Mouse (Mus musculus) cerebellum, adult 11 months (tissue): ENCODE data around the gene Mtf1.

Experiments
- DNase-seq: peaks from one replicate; pipeline ENCODE4 v3.0.0; 2022

Mtf1 gene

GRCm38 (mm10) chr4:124856294-124856693, 54.4 kb downstream of the Mtf1 start:
- no peak for DNase-seq

- no peak for DNase-seq
Observed at GRCm38 (mm10) chr4:124858370-124858769, 56.5 kb downstream of the Mtf1 start.

DNA sequence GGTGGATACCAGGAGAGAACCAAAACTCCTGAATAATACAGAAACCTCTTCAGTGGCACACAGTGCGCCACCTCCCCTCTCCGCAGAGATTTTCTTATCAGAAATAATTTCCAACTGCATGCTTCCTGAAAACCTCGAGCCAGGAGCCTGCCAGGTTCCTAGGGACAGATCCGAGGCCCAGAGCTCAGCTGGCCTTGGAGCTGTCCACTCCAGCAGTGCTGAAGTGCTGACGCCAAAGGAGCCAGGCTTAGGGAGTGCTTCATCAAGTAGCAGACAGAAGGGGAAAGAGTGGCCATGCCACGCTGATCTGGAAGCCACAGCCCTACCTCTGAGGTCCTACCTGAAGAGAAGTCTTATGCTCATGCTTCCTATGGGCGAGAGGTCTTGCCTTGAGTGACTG, 58.5 kb downstream of the Mtf1 start:
- DNase-seq, result no peak

DNA sequence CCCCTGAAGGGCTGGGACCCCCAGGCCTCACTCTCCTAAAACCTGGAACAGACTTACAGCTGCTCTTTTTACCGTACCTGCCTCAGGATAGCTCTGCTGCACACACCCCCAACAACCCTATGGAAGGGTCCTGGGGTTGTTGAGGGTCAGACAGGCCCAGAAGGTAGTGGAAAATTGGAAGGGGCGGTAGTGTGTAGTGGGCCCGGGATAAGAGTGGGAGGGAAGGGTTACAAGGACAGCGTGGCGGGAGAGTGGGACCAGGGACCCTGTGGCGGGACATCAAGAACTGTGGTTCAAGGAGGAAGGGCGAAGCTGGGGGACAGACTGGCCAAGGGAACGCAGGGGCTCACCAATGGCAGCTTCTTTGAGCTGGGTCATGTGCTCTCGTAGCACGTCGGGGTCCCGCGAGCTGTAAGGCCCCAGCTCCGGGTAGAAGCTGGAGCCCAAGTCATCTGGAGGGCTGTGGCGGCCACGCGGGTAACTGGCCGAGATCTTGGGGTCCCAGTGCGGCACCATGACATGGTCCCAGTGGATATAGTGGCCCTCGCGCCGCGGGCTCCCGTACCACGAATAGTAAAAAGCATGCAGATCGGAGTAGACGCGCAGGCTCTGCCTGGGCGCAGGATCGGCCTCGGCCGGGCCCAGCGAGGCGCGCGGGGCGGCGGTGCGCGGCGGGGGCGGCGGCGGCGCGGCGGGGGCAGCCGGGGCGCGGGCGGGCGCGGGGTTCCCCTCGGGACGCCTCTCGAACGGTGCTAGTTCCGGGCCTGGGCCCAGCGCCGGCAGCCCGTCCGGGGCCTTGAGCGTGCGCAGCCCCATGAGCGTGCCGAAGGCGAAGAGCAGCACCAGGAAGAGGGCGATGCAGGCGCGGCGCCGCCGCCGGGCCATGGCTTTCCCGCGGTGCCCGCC, 59.6 kb downstream of the Mtf1 start, which contains the start of gene Maneal:
Gene Maneal, minus strand, starts transcription at position 889 of the 906 bp plus-strand sequence.
- no peak for DNase-seq

DNA sequence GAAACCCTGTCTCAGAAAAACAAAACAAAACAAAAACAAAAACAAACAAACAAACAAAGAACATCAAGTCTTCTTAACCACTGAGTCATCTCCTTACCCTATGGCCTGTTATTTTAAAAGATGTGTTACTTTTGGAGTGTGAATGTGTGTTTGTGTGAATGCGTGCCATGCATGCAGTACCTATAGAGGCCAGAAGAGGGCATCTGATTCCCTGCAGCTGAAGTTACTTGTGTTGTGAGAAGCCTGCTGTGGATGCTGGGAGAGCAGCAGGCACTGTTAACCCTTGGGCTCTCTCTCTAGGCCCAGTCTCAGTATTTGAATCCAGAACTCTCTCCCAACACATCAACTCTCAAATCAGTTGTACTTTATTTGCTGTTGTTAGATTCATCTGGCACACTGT, 70.8 kb downstream of the Mtf1 start:
- DNase-seq, result no peak

- DNase-seq, result no peak
Observed at GRCm38 (mm10) chr4:124880599-124880998, 78.7 kb downstream of the Mtf1 start, which contains the start of gene Epha10. Epha10 (plus strand) TSS chr4:124880899.

DNA sequence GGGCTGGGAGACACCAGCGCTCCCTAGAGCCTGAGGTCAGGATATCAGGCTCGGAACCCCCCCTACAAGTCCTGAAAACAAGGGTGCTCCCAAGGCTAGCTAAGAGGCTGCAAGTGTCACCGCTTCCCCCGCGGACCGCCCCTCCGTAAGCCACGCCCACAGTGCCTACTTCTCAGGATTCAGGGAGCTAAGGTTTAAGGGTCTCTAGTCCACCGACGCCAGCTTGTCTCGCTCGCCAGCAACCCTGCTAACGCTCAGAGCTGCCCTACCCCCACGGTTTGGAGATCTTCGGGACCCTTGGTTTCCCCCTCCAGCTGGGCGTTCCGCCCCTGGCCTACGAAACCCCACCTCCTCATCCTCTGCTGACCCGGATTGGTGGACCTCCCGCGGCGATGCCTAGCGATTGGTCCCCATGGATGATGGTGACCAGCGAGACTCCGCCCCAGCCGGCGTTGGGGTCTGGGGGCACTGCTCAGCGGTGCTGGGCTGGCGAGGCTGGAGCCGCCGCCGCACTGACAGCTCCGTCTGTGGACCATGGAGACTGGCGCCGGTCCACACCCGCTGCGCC, 79.5 kb downstream of the Mtf1 start:
- no peak for DNase-seq

DNA sequence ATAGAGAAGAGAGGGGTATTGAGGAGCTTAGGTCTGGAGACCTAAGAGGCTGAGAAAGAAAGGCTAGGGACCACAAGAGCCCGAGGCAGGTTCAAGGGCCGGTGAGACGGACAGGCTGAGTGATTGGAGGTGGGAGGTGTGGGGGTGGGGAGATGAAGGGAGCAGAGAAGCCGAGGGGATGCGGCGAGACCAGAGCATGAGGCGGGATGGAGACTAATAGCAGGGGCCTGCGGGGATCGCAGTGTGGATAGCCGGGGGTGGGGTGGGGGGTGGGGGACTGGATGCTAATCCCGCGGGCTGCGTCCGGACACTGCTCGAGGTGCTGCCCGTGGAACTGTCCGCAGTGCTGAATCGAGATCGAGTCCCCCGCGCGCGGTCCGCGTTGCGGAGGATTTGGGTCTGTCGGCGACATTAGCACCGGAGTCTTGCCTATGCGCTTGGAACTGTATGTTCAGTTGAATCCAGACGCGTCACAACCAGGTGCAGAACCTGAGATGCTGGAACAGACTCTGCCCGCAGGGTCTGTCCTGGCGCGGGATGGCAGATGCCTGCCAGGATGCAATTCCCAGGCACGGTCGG, 80.3 kb downstream of the Mtf1 start:
- no peak for DNase-seq

DNA sequence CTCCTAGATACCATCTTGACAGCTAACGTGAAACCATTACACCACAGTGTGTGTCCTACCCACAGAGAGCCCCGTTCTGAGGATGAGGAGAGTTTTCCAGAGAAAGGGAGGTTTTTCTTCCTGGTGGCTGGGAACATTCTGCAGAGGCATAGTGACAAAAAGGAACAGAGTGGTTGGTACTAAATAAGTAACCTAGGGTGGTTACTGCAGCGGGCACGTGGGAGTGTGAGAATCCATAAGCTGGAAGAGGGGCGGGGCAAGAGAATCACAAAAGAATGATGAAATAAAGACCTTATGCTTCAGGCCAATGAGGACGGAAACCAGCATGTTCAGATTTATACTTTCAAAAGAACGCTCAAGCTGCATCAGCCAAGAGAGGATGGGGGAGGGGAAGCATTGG, 86.8 kb downstream of the Mtf1 start:
- no peak for DNase-seq

- DNase-seq, result no peak
Observed at GRCm38 (mm10) chr4:124889935-124890334, 88.0 kb downstream of the Mtf1 start.

- no peak for DNase-seq
Observed at GRCm38 (mm10) chr4:124890831-124891230, 88.9 kb downstream of the Mtf1 start.

DNA sequence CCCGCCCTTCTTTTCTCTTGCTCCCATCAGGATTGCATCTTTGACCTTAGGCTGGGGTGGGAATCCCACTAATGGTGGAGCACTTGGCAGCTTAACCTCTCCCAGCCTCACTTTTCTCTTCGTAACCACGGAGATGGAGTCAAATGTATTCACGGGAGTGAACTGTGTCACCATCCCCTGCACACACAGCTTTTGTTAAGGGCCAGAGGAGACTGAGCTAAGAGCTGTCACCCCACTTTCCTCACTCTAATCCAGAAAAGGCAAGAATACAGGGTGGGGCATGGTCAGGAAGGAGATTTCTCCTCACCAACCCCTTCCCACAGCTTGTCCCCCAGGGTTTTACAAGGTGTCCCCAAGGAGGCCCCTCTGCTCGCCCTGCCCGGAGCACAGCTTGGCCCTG, 91.9 kb downstream of the Mtf1 start:
- DNase-seq, result peak; percentile 9

DNA sequence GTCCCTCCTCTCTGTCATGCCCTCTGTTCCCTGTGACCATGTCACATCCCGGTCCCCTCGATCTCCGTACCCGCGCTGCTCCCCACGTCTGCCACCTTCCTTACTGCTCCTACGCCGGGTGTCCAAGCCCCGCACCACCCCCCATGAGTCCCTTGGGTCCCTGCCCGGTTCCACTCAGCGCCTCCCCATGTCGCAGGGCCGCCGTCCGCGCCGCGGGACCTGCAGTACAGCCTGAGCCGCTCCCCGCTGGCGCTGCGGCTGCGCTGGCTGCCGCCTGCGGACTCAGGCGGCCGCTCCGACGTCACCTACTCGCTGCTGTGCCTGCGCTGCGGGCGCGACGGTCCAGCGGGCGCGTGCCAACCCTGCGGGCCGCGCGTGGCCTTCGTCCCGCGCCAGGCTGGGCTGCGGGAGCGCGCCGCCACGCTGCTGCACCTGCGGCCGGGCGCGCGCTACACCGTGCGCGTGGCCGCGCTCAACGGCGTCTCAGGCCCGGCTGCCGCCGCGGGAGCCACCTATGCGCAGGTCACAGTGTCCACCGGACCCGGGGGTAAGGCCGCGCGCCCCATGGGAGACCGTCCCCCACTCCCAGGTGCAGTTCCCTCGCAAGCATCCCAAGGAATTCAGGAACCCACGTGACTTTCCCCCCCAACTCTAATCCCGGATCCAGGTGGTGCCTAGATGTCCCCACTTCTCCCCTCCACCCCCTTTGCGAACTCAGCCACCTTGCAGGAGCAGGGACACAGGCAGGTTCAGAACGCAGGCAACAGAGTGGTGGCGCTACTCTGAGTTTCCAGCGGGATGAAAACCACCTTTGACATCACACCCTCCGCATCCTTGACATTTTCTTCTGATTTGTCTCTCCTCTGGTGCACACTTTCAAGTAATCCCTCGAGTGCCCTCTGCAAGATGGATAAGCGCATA, 92.9 kb downstream of the Mtf1 start:
- peak; percentile 76 for DNase-seq

DNA sequence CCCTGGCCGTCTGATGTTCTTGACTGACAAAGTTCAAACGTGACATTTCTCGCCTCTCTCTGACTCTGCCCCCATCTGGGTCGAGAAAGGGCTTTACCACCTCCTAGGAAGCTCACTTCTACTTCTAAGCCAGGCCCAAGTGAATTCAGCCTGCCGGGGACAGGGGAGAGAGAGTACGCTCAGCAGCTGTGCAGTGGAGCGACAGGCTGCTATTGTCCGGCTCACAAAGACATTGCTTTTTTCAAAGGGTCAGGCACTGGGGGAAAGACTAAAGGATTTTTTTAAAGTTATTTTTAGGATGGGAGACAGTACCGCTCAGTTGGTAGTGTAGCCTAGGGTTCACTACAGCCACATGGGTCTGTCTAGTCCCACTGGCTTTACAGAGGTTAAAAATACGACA, 96.5 kb downstream of the Mtf1 start:
- DNase-seq, result no peak
